Mouse (Mus musculus) C2C12 (cell line): ENCODE measurements at regions not wholly inside any gene's neighbourhood (a gene's known extent, or its start where the extent isn't known, plus 50 kb on each side); places are given as distances from the start of the nearest gene placed in this dataset.

Source experiments
- H3K27me3 ChIP-seq: one replicate; pipeline ENCODE4 v1.6.1; 2011; ENCODE audit not compliant: control insufficient read depth, insufficient read depth, insufficient read length
- H3K36me3 ChIP-seq: one replicate; pipeline ENCODE4 v1.6.1; 2011; ENCODE audit not compliant: control insufficient read depth, insufficient read depth
- H3K4me3 ChIP-seq: one replicate; pipeline ENCODE4 v1.5.1; 2011; ENCODE audit warnings: mild to moderate bottlenecking, control low read depth; ENCODE audit not compliant: poor library complexity, insufficient read depth, severe bottlenecking
- H3K79me2 ChIP-seq: one replicate; pipeline ENCODE4 v1.6.1; 2011; ENCODE audit not compliant: control insufficient read depth, insufficient read depth
- H3K79me3 ChIP-seq: one replicate; pipeline ENCODE4 v1.6.1; 2011; ENCODE audit warnings: low read depth, control low read depth
- H3ac ChIP-seq: one replicate; pipeline ENCODE3; 2011; ENCODE audit warnings: low read depth; ENCODE audit not compliant: control insufficient read depth, insufficient read length
- CEBPB ChIP-seq: IDR thresholded peaks from one replicate; pipeline ENCODE4 v1.6.1; 2011; ENCODE audit warnings: low read depth, mild to moderate bottlenecking, control low read depth, moderate library complexity
- CTCF ChIP-seq: IDR thresholded peaks from one replicate; pipeline ENCODE4 v1.5.1; 2011; ENCODE audit not compliant: control insufficient read depth, insufficient read depth, insufficient read length
- FOSL1 ChIP-seq: IDR thresholded peaks from one replicate; pipeline ENCODE4 v1.8.0; 2011; ENCODE audit warnings: mild to moderate bottlenecking, low read length; ENCODE audit not compliant: poor library complexity, insufficient read depth, severe bottlenecking
- MAX ChIP-seq: IDR thresholded peaks from one replicate; pipeline ENCODE4 v1.6.1; 2011; ENCODE audit warnings: mild to moderate bottlenecking, control low read depth
- MYOD1 ChIP-seq: IDR thresholded peaks from one replicate; pipeline ENCODE4 v1.6.1; 2011; ENCODE audit warnings: low read depth; ENCODE audit not compliant: control insufficient read depth, insufficient read length
- MYOG ChIP-seq: IDR thresholded peaks from one replicate; pipeline ENCODE4 v1.6.1; 2011; ENCODE audit not compliant: control insufficient read depth, insufficient read length; ENCODE audit errors: extremely low read depth
- USF1 ChIP-seq: IDR thresholded peaks from one replicate; pipeline ENCODE4 v1.6.1; 2011; ENCODE audit warnings: low read depth, mild to moderate bottlenecking, control low read depth, moderate library complexity

DNA sequence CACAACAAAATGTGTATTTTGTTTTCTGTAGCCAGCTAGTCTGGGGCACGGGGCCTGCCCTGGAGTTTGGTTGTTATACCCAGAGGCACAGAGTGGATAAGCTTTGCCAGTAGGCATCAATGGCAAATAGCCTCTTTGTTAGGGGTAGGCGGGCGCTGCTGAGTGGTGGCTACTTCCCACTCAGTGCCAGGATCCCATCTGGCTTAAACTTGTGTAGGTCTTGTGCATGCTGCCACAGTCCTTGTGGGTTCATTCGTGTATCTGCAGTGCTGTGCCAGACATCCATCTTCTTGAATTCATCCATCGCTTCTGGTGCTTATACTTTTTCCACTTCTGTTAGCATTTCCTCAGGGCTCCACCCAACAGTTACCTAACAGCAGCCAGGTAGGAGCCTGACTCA lies 545.4 kb upstream of the Atp11b start:
- TF ChIP-seq MYOG, result no peak
- no peak for TF ChIP-seq CEBPB
- TF ChIP-seq USF1, result no peak
- Histone ChIP-seq H3K4me3 (no peak overlapping the region), H3K79me2 (no peaks in the 10 kb centered on the region), H3ac (no peak overlapping the region), H3K27me3 (no peaks in the 10 kb centered on the region), H3K36me3 (no peaks in the 10 kb centered on the region), H3K79me3 (no peaks in the 10 kb centered on the region)

DNA sequence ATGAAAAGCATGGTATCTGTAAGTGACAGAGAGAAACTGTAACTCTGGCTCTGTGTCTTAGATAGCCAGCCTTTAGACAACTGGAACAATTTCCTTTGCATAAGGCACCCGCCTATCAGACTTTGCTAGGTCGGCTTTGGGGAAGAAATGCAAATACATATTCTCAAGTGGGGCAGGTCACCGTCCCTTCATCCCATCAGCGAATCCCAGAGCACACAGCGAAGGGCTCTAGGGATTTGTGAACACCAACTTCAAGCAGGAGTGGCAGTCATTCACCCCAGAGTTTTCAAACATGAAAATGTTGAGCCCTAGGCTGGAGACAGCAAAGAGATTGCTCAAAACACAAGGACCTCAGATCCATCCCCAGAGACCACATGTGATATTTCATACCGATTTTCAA lies 534.5 kb upstream of the Atp11b start:
- TF ChIP-seq CTCF, result no peak
- TF ChIP-seq CEBPB, result no peak
- TF ChIP-seq USF1, result no peak
- Histone ChIP-seq H3K79me3 (no peaks in the 10 kb centered on the region), H3K27me3 (no peaks in the 10 kb centered on the region)

DNA sequence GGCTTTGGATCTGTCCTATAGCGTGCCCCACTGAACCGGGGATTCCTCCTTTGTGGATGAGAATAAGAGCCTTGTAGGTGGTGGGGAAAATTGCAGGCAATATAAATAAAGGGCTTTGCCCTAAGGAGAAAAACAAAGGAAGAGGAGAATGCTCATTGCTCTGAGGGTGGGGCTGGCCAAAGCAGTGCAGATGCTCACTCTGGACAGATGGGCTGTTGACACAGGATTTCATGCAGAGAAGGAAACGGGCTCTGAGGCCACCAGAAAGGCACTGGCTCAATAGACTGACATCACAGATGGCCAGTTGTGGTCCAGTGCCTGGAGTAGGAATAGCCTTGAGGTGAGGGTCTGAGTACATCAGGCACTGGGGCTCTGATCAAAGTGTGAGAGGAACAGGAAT lies 532.7 kb upstream of the Atp11b start:
- no peaks in the 10 kb centered on the region for H3K36me3 ChIP-seq
- TF ChIP-seq MAX (no peak), USF1 (no peak), CEBPB (no peak), MYOD1 (no peak), MYOG (no peak), FOSL1 (no peak), CTCF (no peak)
- no peaks in the 10 kb centered on the region for H3K79me2 ChIP-seq
- H3K4me3 ChIP-seq, result no peak overlapping the region
- H3ac ChIP-seq, result no peak overlapping the region
- H3K79me3 ChIP-seq, result no peaks in the 10 kb centered on the region
- no peaks in the 10 kb centered on the region for H3K27me3 ChIP-seq

More for the DNA sequence above, 534.5 kb upstream of the Atp11b start:
- Histone ChIP-seq H3ac (no peak overlapping the region), H3K79me2 (no peaks in the 10 kb centered on the region), H3K36me3 (no peaks in the 10 kb centered on the region), H3K4me3 (no peak overlapping the region)

DNA sequence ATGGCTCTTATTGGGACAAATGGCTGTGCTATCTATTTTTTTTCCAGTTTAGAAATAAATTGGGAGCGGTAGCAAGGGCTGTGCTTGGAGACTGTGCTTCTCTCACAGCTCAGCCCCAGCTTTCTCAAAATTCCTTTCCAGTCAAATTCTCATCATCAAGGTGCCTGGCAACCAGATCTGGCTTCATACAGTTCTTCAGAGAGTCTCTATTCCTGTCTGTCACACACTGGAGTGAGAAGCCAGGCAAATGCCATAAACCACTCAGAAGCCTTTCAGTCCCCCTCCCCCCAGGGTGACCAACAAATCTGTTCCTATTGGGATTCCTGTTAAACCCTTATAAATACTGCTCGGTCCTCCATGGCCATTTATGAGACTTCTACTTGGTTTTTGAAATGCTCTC lies 531.7 kb upstream of the Atp11b start:
- H3ac ChIP-seq, result no peak overlapping the region
- no peaks in the 10 kb centered on the region for H3K27me3 ChIP-seq
- TF ChIP-seq CTCF, result no peak
- no peak for TF ChIP-seq USF1
- TF ChIP-seq MYOG, result no peak
- TF ChIP-seq CEBPB, result no peak
- TF ChIP-seq FOSL1, result no peak
- no peak for TF ChIP-seq MYOD1
- TF ChIP-seq MAX, result no peak

DNA sequence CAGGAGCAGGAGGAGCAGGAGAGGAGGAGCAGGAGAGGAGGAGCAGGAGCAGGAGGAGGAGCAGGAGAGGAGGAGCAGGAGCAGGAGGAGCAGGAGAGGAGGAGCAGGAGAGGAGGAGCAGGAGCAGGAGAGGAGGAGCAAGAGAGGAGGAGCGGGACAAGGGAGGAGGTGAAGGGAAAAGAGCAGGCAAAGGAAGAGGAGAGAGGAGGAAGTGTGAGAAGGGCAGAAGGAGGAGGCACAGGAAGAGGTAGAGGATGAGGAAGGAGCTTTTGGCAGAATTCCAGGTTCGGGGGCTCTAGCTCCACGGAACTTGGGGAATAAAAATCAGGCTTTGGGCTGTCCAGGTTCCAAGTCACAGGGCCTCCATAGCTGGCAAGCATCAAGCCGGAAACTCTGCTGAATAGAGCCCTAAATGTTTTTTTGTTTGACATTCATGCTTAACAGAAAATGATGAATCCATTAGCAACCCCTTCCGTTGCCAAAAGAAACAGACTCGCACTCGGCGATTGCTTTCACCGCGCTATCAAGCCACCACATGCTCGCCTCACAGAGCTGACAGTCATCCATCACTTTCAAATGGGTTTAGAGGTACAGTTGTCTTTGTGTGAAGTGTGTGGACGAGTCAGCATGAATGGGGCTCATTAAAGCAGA lies 528.7 kb upstream of the Atp11b start:
- H3K79me3 ChIP-seq, result no peaks in the 10 kb centered on the region
- no peaks in the 10 kb centered on the region for H3K79me2 ChIP-seq
- no peak for TF ChIP-seq CEBPB
- no peak for TF ChIP-seq MYOG
- TF ChIP-seq USF1, result no peak
- TF ChIP-seq FOSL1, result no peak
- no peak for TF ChIP-seq MAX
- TF ChIP-seq MYOD1, result no peak
- no peak for TF ChIP-seq CTCF
- peak overlapping the region; percentile 28 for H3K4me3 ChIP-seq
- H3K27me3 ChIP-seq, result no peaks in the 10 kb centered on the region
- H3K36me3 ChIP-seq, result no peaks in the 10 kb centered on the region
- peak overlapping the region; percentile 25 for H3ac ChIP-seq

More for the DNA sequence above, 531.7 kb upstream of the Atp11b start:
- Histone ChIP-seq H3K4me3 (no peak overlapping the region), H3K36me3 (no peaks in the 10 kb centered on the region), H3K79me3 (no peaks in the 10 kb centered on the region), H3K79me2 (no peaks in the 10 kb centered on the region)

DNA sequence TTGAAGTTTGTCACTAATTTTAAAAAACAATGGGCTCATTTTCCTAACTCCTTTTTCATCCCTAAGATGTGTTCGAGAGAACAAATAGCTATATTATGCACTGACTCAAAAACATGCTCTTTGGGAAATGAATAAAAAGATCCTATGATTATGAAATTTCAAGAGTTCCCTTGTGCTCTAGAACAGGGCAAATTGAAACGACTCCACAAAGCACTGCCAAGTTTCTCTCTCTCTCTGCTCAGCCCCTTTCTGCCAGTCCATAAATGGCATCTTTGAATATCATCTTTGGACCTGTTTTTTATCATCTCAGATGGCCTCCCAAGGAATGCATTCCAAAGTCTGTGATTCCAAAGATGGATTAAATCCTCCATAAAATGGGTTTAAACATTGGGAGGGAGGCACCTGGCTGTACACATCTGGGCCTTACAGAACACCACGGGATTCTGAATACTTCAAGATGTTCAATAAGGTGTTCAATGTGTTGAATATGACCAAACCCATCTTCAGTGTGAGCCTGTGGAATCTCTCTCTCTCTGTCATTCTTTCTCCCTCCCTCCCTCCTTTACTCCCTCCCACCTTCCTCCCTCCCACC lies 528.0 kb upstream of the Atp11b start:
- no peak overlapping the region for H3ac ChIP-seq
- H3K27me3 ChIP-seq, result no peaks in the 10 kb centered on the region
- H3K4me3 ChIP-seq, result peak overlapping the region; percentile 28
- H3K36me3 ChIP-seq, result no peaks in the 10 kb centered on the region
- H3K79me3 ChIP-seq, result no peaks in the 10 kb centered on the region
- TF ChIP-seq MYOD1, result no peak
- no peak for TF ChIP-seq MAX
- TF ChIP-seq CEBPB, result no peak
- no peak for TF ChIP-seq USF1
- TF ChIP-seq MYOG, result no peak
- TF ChIP-seq CTCF, result no peak
- no peaks in the 10 kb centered on the region for H3K79me2 ChIP-seq
